Mouse (Mus musculus): ENCODE results near the gene Tmem38b. TPM values are rescaled to one million over a fixed set of nuclear protein-coding genes. Genes with fewer than 3 reads are reported as not detected.

Gene Tmem38b
- total RNA-seq, 2 experiments from 2014 or later, result 62.1 to 68.8 TPM

DNA sequence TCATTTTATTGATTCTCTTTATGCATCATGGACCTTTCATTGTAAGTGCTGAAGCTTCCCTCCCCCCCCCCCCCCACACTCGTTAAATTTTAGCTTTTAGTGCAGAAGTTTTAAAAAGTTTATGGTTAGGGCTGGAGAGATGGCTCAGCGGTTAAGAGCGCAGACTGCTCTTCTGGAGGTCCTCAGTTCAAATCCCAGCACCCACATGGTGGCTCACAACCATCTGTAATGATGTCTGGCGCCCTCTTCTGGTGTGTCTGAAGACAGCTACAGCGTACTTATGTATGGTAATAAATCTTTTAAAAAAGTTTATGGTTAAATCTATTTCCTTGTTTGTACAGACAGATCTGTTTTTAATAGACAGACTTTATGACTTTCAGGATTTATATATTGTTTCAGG is 2.0 kb downstream of the Tmem38b start:
- no peak for DNase-seq (ENCODE audit: low spot score in 2 of 2)

DNA sequence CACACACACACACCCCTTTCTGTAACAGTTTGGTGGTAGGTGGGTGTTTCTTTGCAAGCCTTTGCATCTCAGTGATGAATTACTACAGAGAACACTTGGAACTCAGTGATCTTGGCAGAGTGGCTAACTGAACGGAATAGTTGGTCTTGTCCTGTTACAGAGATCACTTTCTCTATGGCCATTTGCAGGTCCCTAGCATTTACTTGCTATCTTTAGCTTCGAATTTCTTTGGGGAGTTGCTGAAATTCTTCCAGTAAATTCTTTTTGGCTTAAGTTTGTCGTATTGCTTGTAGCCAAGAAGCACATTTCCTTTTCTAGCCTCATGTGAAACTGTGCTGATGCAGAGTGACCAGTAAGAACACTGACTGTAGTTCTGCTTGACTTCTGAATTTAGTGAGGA is 3.1 kb downstream of the Tmem38b start:
- no peak for DNase-seq (ENCODE audit: low spot score in 2 of 2)

DNA sequence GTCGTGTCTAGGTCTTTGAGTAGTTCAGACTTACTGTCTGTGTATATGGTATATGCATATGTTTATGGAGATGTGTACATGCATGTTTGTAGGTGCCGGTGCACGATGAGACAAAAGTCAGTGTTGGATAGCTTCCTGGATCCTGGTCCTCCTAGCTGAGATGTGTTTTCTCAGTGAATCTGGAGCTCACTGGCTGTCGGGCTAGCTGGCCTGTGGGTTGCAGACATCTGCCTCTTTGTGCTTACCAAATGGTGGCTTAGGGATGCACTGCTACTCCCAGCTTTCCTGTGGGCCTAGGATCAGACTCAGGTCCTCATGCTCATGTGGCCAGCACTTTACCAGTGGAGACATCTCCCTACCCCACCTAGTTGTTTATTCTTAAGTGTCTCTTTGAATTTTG is 4.2 kb downstream of the Tmem38b start:
- DNase-seq (ENCODE audit: low spot score in 2 of 2), result no peak

DNA sequence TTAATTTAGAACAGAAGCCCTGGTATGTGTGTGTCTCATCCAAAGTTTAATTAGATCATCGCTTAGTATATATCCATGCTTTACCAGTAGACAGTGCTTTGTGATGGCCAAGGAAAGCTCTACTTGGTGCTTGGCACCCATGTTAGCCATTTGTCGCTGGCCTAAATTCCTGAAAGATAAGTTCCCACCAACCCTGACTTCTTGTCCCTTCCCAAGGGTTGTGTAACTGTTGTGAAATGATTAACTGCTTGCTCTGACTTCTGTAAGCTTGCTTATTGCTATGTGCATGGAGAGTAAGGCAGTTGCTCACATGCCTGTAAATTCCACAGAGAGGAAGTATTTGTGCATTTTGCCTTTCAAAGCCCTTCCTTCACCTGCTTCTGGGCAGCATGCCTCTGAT is 4.7 kb downstream of the Tmem38b start:
- no peak for DNase-seq (ENCODE audit: low spot score in 2 of 2)

DNA sequence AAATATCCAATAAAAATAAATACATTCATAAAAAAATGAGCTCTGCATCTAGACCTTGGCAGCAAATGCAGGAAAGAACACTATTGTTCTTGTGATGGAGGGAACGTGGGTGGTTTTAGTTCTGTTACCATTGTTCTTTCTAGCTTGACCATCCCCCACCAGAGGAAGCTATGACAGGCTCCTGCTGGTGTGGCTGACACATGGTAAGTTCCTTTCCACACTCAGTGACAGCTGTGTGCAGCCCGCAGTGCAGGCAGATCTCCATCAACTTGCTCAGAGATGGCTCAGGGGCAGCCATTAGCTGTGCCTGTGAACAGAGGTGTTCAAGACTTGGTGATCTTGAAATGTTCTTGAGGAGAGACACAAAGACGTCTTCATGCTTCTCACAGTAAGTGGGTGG is 6.5 kb downstream of the Tmem38b start:
- DNase-seq (ENCODE audit: low spot score in 2 of 2), result no peak

DNA sequence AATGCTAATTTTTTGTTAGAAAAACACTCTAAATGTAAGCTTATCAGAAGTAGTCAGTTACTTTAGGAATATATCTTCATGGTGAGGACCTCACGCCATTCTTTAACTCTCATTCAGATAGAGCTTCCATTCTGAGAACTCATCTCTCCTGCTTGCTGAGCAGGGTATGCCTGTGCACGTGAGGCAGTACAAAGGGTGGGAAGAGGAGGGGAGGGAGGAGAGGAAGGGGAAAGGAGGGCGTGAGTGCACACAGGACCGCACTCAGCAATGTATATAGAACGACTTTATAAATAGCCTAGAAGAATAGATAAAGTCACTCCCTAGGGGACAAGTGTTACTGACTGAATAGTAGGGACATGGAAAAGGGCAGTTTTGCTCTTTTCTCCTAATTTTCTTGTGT is 11.1 kb downstream of the Tmem38b start:
- no peak for DNase-seq (ENCODE audit: low spot score in 2 of 2)

DNA sequence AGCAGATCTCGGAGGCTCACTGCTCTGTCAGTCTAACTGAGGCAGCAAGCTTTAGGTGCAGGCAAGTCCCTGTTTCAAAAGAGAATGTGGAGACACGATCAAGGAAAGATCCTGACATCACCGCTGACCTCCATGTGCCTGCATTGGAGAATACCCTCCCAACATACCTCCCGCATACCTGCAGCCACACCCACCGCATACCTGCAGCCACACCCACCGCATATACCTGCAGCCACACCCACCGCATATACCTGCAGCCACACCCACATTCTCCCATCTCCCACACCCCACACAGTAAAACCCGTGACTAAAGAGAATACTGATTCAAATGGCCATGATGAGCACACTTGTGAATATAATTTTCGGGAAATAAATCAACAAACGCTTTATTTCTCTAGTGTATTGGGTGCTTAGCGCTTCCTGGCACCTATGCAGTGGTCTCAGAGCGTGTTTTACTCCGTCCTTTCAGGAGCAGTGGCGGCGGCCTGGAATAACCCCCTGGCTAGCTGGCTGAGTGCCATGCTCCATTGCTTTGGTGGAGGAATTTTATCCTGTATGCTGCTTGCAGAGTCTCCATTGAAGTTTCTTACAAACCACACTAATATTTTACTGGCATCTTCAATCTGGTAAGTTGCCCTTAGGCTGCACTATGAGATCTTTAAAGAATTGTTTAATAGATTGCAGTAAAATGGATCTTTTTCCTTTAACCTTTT is 14.5 kb downstream of the Tmem38b start:
- DNase-seq (ENCODE audit: low spot score in 2 of 2), result peak in 1 of 2 experiments; percentile 30

DNA sequence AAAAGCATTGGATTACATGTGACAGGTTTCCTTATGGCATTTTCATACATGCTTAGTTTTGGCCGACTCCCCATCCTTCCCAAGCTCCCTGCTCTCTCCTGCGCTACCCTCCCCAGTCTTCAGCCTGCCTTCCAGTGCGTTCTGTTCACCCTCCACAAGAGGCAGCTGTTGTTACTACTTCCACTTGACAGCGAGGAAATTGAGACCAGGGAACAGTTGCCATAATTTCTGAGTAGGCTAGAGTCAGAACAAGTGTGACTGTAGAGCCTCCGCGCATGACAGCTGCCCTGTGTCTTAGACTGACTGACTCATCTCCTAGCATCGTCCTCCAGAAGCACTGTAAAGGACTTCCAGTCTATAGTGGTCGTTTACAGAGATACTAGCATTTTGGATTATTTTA is 17.7 kb downstream of the Tmem38b start:
- no peak for DNase-seq (ENCODE audit: low spot score in 2 of 2)

DNA sequence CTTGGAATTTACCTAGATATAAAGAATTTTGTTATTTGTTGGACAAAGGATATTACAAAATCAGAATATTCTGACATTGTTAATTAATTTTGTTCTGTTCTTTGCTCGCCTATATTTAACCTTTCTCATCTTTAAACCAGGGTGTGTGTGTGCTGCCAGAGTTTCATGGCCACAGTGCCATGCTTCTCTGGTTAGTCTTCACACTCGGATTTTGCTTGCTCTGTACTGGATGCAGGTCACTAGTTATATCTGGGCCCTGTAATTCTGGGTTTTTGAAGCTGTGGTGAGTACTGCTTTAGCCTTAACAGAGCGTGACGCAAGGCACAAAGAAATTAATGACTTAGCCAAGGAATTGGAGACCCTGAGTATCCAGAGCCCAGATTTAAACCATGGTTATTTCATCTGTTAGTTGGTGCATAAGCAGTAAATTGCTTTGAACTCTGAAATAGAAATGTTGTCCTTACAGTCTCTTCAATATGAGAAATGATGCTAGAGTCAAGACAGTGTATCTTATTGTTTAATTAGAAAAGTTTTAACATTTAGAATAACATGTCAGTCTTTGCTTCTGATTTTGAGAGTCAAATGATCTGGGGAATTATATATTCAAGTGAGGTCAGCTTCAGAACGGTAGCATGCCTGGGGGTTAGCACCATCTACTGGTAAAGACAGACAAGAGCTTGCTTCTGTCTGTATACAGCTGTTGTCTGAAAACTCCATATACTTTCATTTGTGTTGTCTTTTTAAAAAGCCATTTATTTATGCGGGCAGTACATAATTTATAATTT is 19.2 kb downstream of the Tmem38b start:
- DNase-seq (ENCODE audit: low spot score in 2 of 2), result no peak

DNA sequence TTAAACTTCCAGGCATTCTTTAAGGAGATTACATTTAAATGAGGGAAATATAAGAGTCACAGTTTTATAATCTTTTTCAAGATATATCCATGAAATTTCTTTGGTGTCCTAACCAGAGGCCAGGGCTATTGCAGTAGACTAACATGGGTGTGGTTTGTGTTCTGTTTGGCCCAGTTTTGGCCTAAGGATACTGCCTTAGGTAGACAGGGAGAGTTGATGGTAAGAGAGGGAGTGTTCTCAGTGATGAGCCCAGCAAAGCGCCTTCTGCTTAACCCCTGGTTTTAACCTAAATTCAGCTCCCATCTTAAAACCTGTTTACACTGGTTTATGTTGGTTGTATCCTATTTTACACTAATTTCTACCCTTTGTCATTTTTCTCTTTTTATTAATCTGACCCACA is 19.8 kb downstream of the Tmem38b start:
- DNase-seq (ENCODE audit: low spot score in 2 of 2), result no peak

DNA sequence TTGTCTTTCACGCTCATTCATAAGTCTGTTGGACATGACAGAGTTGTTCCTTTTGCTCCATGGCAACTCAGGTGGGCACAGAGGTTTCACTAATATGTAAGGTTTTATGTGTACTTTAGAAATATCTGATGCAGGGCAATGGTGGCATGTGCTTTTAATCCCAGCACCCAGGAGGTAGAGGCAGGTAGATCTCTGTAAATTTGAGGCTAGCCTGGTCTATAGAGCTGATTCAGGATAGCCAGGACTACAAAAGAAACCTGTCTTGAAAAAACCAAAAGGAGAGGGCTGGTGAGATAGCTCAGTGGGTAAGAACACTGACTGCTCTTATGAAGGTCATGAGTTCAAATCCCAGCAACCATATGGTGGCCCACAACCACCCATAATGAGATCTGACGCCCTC is 20.5 kb downstream of the Tmem38b start:
- no peak for DNase-seq (ENCODE audit: low spot score in 2 of 2)

DNA sequence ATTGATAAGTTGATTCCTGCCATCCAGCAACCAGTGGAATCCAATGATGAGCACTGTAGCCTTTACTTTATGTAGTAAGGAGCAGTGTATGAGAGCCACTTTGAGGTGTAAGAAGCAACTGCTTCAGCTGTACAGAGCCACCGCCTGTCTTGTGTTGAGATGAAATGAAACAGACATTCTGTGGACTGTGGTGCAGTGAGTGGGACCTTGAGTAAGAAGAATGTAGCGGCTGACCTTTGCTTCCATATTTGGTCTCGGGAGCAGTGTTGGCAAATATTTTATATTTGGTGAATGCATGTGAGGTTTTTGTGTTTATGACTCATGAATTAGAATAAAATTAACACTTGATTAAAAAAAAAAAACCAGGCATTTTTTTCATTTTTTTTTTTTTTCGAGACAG is 21.7 kb downstream of the Tmem38b start:
- no peak for DNase-seq (ENCODE audit: low spot score in 2 of 2)

DNA sequence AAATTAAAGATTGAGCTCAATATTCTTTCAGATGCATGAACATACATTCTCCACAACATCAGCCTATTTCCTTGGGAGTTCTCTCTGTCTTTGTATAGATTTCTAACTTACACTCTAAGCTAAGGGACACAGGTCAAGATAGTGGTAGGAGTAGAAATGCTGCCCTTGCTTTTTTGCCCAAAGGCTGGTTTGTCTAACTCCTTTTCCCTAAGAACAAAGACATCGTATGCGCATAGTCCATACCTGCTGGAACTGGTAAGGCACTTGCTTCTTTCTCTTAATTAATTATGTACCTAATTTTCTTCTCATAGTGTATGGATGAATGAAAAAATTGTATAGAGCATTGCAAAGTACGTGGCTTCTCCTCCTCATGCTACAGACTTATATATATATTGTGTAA is 22.5 kb downstream of the Tmem38b start:
- DNase-seq (ENCODE audit: low spot score in 2 of 2), result no peak

DNA sequence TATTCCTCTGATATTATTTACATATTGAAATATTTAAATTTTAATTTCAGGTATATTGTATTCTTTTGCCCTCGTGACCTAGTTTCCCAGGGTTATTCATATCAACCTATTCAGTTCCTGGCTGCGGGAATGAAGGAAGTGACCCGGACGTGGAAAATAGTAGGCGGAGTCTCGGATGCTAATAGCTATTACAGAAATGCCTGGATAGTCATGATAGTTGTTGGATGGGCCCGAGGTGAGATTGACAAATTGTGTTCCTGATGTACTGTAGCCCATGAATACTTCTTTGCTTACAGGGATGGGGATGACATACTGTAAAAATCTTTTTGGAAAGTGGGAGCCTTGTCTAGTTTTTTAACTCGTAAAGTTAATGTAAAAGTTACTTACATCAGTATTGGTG is 23.0 kb downstream of the Tmem38b start:
- no peak for DNase-seq (ENCODE audit: low spot score in 2 of 2)

DNA sequence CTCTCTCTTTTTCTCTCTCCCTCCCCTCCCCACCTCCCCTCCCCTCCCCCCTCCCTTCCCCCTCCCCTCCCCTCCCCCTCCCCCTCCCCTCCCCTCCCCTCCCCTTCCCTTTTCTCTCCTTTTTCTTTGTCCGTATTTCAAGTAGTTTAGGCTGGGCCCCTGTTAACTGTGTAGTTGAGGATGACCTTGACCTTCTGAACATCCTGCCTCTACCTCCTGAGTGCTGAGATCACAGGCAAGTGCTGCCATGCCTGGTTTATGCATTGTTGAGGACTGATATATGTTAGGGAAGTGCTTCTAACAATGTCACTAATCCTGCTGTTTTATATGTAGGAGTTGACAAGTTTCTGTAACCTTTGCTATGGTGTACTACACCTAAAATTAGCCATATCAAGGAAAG is 24.0 kb downstream of the Tmem38b start:
- DNase-seq (ENCODE audit: low spot score in 2 of 2), result no peak

DNA sequence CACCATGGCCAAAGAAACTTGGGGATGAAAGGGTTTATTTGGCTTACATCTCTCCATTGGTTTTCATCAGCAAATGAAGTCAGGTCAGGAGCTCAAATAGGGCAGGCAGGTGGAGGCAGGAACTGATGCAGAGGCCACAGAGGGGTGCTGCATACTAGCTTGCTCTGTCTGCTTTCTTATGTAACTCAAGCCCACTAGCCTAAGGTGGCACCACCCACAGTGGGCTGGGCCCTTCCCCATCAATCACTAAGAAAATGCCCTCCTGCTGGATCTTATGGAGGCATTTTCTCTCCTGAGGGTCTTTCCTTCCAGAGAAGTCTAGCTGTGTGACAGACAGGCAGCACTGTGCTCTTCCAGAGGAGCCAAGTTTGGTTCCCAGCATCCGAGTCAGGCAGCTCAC is 27.5 kb downstream of the Tmem38b start:
- DNase-seq (ENCODE audit: low spot score in 2 of 2), result no peak

DNA sequence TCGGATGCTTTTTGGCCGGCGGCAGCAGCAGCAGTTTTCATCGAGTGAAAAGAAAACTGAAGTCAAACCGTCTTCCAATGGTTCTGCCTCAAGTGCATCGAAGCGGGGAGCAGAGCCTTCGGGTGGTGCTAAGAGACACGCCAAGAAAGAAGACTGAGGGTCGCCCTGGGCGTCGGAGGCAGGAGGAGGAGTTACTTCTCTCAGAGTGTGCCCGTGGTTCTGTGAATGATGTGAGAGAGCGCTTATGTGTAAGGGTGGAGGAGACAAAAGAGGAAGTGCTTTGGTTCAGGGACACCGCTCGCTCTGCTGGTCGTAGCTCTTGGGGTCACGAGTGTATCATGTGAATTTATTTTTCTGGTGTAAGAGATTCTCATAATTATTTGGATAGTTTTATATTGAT is 34.1 kb downstream of the Tmem38b start:
- DNase-seq (ENCODE audit: low spot score in 2 of 2), result no peak

DNA sequence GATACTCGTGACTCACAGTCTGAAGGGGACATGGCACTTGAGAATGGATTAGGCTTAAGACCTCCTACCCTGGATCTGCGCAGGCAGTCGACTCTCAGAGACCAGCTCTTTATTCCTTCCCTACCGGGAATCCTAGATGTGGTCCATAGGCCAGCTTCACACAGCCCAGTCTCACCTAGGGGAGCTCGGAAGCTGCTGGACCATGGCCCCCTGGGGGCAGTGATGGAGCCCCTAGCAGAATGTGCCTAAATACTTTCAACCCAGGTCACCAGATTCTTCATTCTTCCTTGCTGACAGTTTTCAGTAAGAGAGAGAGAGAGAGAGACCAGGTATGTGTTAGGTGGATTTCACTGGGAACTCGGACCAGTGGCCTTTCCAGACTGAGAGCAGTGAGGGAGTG is 36.3 kb downstream of the Tmem38b start:
- DNase-seq (ENCODE audit: low spot score in 2 of 2), result no peak

DNA sequence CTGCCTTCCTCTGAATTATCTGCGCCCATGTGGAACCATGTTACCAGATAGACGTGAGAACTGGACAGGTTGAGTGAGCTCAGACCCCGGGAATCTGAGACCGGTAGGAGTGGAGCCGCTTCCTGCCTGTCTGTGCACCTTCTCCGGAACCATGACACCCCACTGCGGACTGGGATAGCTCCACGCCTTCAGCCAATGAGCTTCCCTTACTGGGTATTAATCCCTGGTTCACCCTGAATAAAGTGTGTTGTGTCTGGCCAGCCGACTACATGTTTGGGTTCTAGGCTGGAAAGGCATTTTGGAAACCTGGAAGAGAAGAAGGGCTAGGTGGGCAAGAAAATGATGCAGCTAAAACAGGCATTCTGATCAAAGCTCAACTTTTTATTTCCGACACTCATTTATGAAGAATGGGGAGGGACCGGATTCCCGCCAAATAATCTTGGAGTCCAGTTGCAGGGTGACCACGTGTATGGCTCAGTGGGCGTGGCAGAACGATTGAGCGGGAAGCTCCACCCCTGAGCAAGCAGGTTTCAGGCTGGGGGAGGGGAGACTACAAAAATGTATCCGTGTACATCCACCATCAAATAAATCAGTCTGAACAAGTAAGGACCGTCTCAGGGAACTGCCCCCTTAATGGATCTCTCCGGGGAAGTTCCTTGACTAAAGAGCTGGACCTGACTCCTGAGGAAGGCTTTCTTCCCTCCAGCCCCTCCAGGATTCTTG is 38.4 kb downstream of the Tmem38b start:
- no peak for DNase-seq (ENCODE audit: low spot score in 2 of 2)

DNA sequence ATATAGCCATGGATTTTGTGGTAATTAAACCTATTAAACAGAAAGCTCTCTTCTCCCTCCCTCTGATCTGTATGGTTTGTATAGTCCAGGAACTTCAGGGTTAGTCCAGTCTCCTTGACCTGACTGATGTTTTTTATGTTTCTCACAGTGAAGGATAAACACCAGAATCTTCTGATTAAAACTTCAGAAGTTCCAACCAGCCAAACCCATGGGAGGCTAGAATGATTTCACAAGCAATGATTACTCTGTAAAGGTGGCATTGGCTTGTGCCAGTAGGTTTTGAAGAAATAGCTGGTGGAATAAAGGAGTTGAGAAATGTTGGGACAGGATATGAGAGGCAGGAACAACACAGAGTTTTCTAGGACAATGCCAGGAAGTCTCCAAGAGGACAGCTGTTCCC is 40.6 kb downstream of the Tmem38b start:
- DNase-seq (ENCODE audit: low spot score in 2 of 2), result no peak

DNA sequence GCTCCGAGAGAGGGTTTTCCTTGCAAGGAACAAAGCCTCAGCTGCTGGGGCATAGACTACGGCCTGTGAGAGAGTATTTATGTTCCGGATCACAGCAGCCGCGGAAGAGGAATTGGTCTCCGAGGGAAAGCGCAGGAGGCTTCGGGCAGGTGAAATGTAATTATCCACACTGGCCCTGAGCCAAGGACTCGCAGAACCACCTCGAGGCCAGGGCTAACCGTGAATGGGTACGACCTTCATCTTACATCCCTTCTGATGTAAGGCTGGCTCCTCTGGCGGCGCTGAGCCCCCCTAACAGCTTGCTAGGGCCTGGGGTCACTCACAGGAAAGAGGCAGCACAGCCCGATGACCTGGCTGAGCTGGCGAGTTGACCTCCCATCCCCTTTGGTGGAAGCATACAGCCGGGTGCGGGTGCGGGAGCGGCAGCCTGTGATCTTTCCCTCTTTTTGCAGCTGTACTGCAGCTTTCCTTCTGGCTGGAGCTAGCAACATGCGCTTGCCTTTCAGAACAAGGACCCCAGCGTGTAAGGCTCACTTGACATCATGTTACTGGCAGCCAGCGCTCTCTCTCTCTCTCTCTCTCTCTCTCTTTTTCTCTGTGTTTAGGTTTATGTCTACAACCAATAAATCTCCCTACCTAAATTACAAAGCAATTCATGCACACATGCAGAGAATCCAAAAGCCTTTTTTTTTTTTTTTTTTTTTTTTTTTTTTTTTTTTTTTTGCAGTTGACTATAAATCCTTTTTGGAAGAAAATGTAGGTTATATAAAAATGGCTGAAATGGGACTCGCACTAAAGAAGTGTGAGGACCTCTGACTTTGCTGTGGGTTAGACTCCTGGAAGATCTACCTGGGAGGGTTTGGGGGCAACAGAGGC is 52.9 kb downstream of the Tmem38b start:
- DNase-seq (ENCODE audit: low spot score in 2 of 2), result peak in 1 of 2 experiments; percentile 25
